ENCODE assay signal across 19 mouse cellular contexts in genomic region chr5:47502764-47503416, GRCm38 (mm10).
A peak's percentile ranks its signal among the peaks of the same experiment; 100 is the strongest.
DNase-seq lines count a peak whose midpoint lies in the region; ATAC-seq lines count a peak whose summit lies in the region.
"Had no signal": no experiment of that assay in that cellular context is flagged by ENCODE, and none has a peak within 500 bp of the region (broad histone marks: within the 10 kb centered on the region; RNA-seq: fewer than 3 reads in every experiment).

No protein-coding gene starts in this region.

- no peak overlapping the region for H3K4me3 ChIP-seq in kidney, embryonic 14.5 days (ENCODE audit: low read length)
- no peak overlapping the region for H3K4me3 ChIP-seq in forebrain, embryonic 12.5 days (replicated peaks)
- H3K4me3 ChIP-seq: erythroblast, embryonic 14.5 days; heart, embryonic 12.5 days; hindbrain, embryonic 10.5 days; left cerebral cortex, adult 2 months; liver, embryonic 13.5 days; myocyte; neural tube, embryonic 15.5 days had no signal

- DNase-seq in testis, postnatal 14 days (ENCODE audit: low spot score), result peak; percentile 5
- DNase-seq in testis, postnatal 10 days (ENCODE audit: low spot score), result no peak
- peak; percentile 6 for DNase-seq in adrenal gland, adult 8-10 months
- no peak for DNase-seq in heart, adult 18-20 months
- DNase-seq in lung, postnatal 25 days (ENCODE audit: low spot score), result no peak
- DNase-seq: cerebellum, adult 18-20 months; liver, embryonic 13.5 days; midbrain, embryonic 14.5 days; thymus, adult 2 months had no signal

- no peak overlapping the region for H3K9ac ChIP-seq in kidney, embryonic 14.5 days (ENCODE audit: low read depth, low read length)
- no peak overlapping the region for H3K9ac ChIP-seq in forebrain, embryonic 12.5 days
- H3K9ac ChIP-seq: heart, embryonic 12.5 days; liver, embryonic 13.5 days; neural tube, embryonic 15.5 days had no signal

- H3K27ac ChIP-seq in kidney, embryonic 14.5 days (ENCODE audit: low read depth, low read length), result no peak overlapping the region
- no peak overlapping the region for H3K27ac ChIP-seq in forebrain, embryonic 12.5 days
- H3K27ac ChIP-seq: hindbrain, embryonic 10.5 days; left cerebral cortex, adult 2 months; liver, embryonic 13.5 days; neural tube, embryonic 15.5 days had no signal

- no peaks in the 10 kb centered on the region for H3K4me1 ChIP-seq in kidney, embryonic 14.5 days (ENCODE audit: control insufficient read depth, insufficient read depth, low read length)
- no peaks in the 10 kb centered on the region for H3K4me1 ChIP-seq in forebrain, embryonic 12.5 days
- H3K4me1 ChIP-seq: heart, embryonic 12.5 days; hindbrain, embryonic 10.5 days; liver, embryonic 13.5 days; neural tube, embryonic 15.5 days had no signal

- 64% methylated on average over 4 of the region's 4 CpGs for WGBS in kidney, embryonic 14.5 days
- 81% methylated on average over 4 of the region's 4 CpGs for WGBS in forebrain, embryonic 12.5 days

- no peak overlapping the region for H3K4me2 ChIP-seq in kidney, embryonic 14.5 days (replicated peaks; ENCODE audit: low read depth, low read length)
- no peak overlapping the region for H3K4me2 ChIP-seq in forebrain, embryonic 12.5 days
- H3K4me2 ChIP-seq: heart, embryonic 12.5 days; liver, embryonic 13.5 days; neural tube, embryonic 15.5 days had no signal

- H3K9me3 ChIP-seq in kidney, embryonic 14.5 days (ENCODE audit: control insufficient read depth, low read length), result no peaks in the 10 kb centered on the region
- H3K9me3 ChIP-seq in forebrain, embryonic 12.5 days, result no peaks in the 10 kb centered on the region
- H3K9me3 ChIP-seq: heart, embryonic 12.5 days; hindbrain, embryonic 10.5 days; liver, embryonic 13.5 days; neural tube, embryonic 15.5 days had no signal

- no peaks in the 10 kb centered on the region for H3K27me3 ChIP-seq in kidney, embryonic 14.5 days (ENCODE audit: control insufficient read depth, insufficient read depth, low read length)
- H3K27me3 ChIP-seq in forebrain, embryonic 12.5 days, result no peaks in the 10 kb centered on the region
- H3K27me3 ChIP-seq: heart, embryonic 12.5 days; liver, embryonic 13.5 days; neural tube, embryonic 15.5 days had no signal

- ATAC-seq in kidney, embryonic 14.5 days (ENCODE audit: low FRiP score, low TSS enrichment), result peak; percentile 43; the same call in 1 of the 2 replicates
- no peak for ATAC-seq in forebrain, embryonic 12.5 days (ENCODE audit: low FRiP score)
- ATAC-seq: forebrain, embryonic 16.5 days; inflammation-experienced regulatory T-cells, adult 6 months had no signal

- H3K36me3 ChIP-seq in kidney, embryonic 14.5 days (ENCODE audit: control insufficient read depth, insufficient read depth, low read length), result no peaks in the 10 kb centered on the region
- no peaks in the 10 kb centered on the region for H3K36me3 ChIP-seq in forebrain, embryonic 12.5 days (replicated peaks)
- H3K36me3 ChIP-seq: heart, embryonic 12.5 days; hindbrain, embryonic 10.5 days; liver, embryonic 13.5 days; neural tube, embryonic 15.5 days had no signal

Comparison
In these comparisons a context has a peak if more than half of its experiments do, and no peak if none do; other contexts are left out.
1. DNase-seq: peak in testis, postnatal 14 days (single experiment) and adrenal gland, adult 8-10 months (single experiment); none in testis, postnatal 10 days (single experiment), heart, adult 18-20 months (0 of 2) and lung, postnatal 25 days (single experiment).